Mouse (Mus musculus) brain, embryonic 14.5 days (tissue): ENCODE measurements around the gene Gm9945.

Experiments used
- CTCF ChIP-seq: fragments of 200-500 bp; IDR thresholded peaks from 2 replicates; pipeline ENCODE4 v1.5.1; 2012; ENCODE audit warnings: inconsistent platforms, mild to moderate bottlenecking, moderate library complexity, borderline replicate concordance; ENCODE audit not compliant: insufficient read depth, insufficient read length; ENCODE audit errors: extremely low read depth
- POLR2A ChIP-seq: fragments of 200-500 bp; IDR thresholded peaks from 2 replicates; pipeline ENCODE4 v1.6.1; 2012; ENCODE audit warnings: mild to moderate bottlenecking, inconsistent platforms, borderline replicate concordance; ENCODE audit not compliant: poor library complexity, insufficient read depth, insufficient read length, severe bottlenecking; ENCODE audit errors: extremely low read depth

DNA sequence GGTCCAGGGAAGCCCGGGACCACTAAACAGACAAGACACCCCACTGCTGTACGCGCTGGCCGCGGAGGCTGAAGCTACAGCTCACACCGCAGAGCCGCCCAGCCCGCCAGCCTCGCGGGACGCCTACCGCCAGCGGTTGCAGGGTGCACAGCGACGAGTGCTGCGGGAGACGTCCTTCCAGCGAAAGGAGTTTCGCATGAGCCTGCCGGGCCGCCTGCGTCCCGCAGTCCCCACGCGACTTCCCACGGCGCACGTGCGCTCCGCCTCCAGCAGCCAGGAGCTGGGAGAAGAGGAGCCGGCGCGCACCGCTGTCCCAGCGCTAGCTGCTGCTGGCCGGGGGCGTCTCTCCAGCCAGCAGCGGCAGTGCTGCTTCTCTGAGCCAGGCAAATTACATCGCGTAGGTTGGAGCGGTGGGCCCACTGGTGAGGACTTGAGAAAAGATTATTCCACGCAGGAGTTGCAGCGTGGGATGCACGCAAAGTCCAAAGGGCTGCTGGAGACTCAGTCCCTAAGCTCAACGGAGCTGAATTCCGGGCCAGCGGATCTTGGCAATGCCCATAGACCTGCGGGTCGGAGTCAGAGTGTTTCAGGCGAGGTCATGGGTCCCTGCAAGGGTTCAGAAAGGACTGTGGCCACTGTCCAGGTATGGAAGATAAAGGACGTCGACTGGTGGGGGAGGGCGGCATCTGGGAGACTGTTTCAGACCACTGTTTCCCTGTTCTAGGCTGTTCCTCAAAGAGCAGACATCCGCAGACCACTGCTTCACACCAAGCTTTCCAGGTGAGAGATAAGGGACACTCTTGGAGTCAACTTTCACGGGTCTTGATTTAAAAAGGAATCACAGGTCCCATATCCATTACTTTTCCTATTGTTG, 16.2 kb upstream of the Gm9945 start:
- no peak for TF ChIP-seq POLR2A
- TF ChIP-seq CTCF, result no peak
